Mouse (Mus musculus) heart, embryonic 14.5 days (tissue): ENCODE data around the gene Atp6v1fnb. TPM values are rescaled to one million over a fixed set of nuclear protein-coding genes. Genes with fewer than 3 reads are reported as not detected.

Source experiments
- ATAC-seq: fragments of 200-750 bp; cut with Nextera tagmentation; 2 replicates; pipeline ENCODE4 v1.8.0; 2017; ENCODE audit warnings: low read depth, moderate TSS enrichment; ENCODE audit not compliant: insufficient number of reproducible peaks, insufficient read depth, low FRiP score
- H3K27ac ChIP-seq, 2 experiments: fragments of 200-500 bp in 1 of 2; fragments of 300-500 bp in 1 of 2; sonication (generic) in 1 of 2; replicated peaks in 1 of 2; 2 replicates each; pipeline ENCODE4 v1.5.1; 2012 to 2014; ENCODE audit warnings: low read depth in 2 of 2, low read length in 2 of 2, control low read depth in 1 of 2, mild to moderate bottlenecking in 1 of 2, mixed read lengths in 1 of 2; ENCODE audit not compliant: control insufficient read depth in 1 of 2, insufficient read depth in 1 of 2
- H3K27me3 ChIP-seq: fragments of 300-500 bp; sonication (generic); 2 replicates; pipeline ENCODE4 v1.6.1; 2014; ENCODE audit warnings: mild to moderate bottlenecking, low read length, control low read depth; ENCODE audit not compliant: control insufficient read depth, insufficient read depth
- H3K36me3 ChIP-seq: fragments of 300-500 bp; sonication (generic); 2 replicates; pipeline ENCODE4 v1.6.1; 2014; ENCODE audit warnings: mild to moderate bottlenecking, control low read depth, low read length, mixed read lengths; ENCODE audit not compliant: control insufficient read depth, insufficient read depth
- H3K4me1 ChIP-seq, 2 experiments: fragments of 200-500 bp in 1 of 2; fragments of 300-500 bp in 1 of 2; sonication (generic) in 1 of 2; 2 replicates each; pipeline ENCODE4 v1.6.1; 2012 to 2014; ENCODE audit warnings: low read length in 2 of 2, control low read depth in 1 of 2, mixed read lengths in 1 of 2; ENCODE audit not compliant: control insufficient read depth in 2 of 2, insufficient read depth in 2 of 2
- H3K4me2 ChIP-seq: fragments of 300-500 bp; sonication (generic); 2 replicates; pipeline ENCODE4 v1.6.1; 2014; ENCODE audit warnings: mild to moderate bottlenecking, low read length
- H3K4me3 ChIP-seq, 2 experiments: fragments of 200-500 bp in 1 of 2; fragments of 300-500 bp in 1 of 2; sonication (generic) in 1 of 2; 2 replicates each; pipeline ENCODE4 v1.5.1; 2012 to 2014; ENCODE audit warnings: low read length in 2 of 2, mild to moderate bottlenecking in 2 of 2, control low read depth in 1 of 2, low read depth in 1 of 2, moderate library complexity in 1 of 2; ENCODE audit not compliant: control insufficient read depth in 1 of 2, insufficient read depth in 1 of 2
- H3K9ac ChIP-seq: fragments of 300-500 bp; sonication (generic); 2 replicates; pipeline ENCODE4 v1.6.1; 2014; ENCODE audit warnings: mild to moderate bottlenecking, low read length
- H3K9me3 ChIP-seq: fragments of 300-500 bp; sonication (generic); 2 replicates; pipeline ENCODE4 v1.6.1; 2016; ENCODE audit warnings: low read length, control low read depth; ENCODE audit not compliant: control insufficient read depth
- WGBS: fragments of 180-500 bp; shearing (Covaris S2); extraction: QIAGEN DNeasy Blood & Tissue Kit; methylation state at CpG from one replicate; pipeline ENCODE4 v1.1.7; 2014; 5-methylcytosine and 5-hydroxymethylcytosine counted together
- polyA plus RNA-seq: library from polyadenylated mRNA; unstranded; fragments of >200 nt; fragmentation: Nextera tagmentation; extraction: Ambion mirVana; gene quantifications from 2 replicates; pipeline ENCODE4 v1.2.1, GENCODE M21; 2014

Atp6v1fnb gene
- polyA plus RNA-seq, 1 experiment from 2014 or later = not detected

DNA sequence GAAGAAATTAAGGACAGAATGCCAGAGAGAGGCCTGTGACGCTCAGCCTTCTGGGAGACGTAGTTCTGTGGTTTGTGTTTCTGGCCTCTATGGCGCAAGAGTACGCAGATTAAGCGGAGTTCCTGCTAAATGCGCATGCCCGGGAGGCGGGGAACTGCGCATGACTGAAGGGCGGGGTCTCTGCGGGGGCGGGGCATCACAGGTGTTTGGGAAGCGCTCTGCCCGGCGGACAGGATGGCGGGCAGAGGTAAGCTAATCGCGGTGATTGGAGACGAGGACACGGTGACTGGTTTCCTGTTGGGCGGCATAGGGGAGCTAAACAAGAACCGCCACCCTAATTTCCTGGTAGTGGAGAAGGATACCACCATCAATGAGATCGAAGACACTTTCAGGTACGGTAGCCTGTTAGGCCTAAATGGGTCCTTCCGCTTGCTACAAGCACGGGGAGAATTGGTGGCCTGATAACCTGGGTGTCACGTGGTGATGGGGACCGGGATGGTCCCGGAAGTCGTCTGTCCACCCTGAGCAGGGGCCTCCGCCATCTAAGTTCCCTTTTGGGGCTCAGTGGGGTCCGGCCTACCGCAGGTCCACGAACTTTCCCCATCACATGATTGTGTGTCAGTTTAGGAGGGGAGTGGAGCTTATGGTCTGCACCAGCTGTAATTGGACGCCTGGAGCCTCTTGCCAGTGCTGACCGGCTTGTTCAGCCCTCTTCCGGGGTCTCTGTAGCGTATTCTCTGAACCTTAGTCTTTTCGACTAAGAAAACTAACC lies 3.5 kb upstream of the Atp6v1fnb start, which contains the start of gene Atp6v1f:
TSS of gene Atp6v1f (plus strand) at position 136 of the 772 bp plus-strand sequence.
- ATAC-seq = peak; percentile 85
- Histone ChIP-seq H3K9ac (peak within 1 kb of the TSS; percentile 73), H3K9me3 (no peaks in the 10 kb centered on the region), H3K27me3 (no peaks in the 10 kb centered on the region), H3K4me3 (peak within 1 kb of the TSS; percentile 53 to 58), H3K27ac (peak within 1 kb of the TSS; percentile 20 to 36; a peak in 3 of 4 replicates), H3K36me3 (peaks cover 21% of the 10 kb centered on the region), H3K4me2 (peak within 1 kb of the TSS; percentile 87), H3K4me1 (peaks cover 2 to 4% of the 10 kb centered on the region in 2 experiments; a peak in 2 of 4 replicates)
- under 1% methylated on average over 39 of the region's 39 CpGs for WGBS

- peak overlapping the region in 1 of 2 experiments; percentile 53; a peak in 1 of 4 replicates for H3K4me3 ChIP-seq
- H3K4me2 ChIP-seq = peak overlapping the region; percentile 87
- no peaks in the 10 kb centered on the region for H3K27me3 ChIP-seq
- H3K4me1 ChIP-seq = peaks cover 3 to 4% of the 10 kb centered on the region in 2 experiments; a peak in 3 of 4 replicates
- H3K9me3 ChIP-seq = no peaks in the 10 kb centered on the region
- ATAC-seq = no peak
- H3K36me3 ChIP-seq = peaks cover 21% of the 10 kb centered on the region
- WGBS = 90% methylated on average over 3 of the region's 3 CpGs
- no peak overlapping the region for H3K9ac ChIP-seq
- H3K27ac ChIP-seq = no peak overlapping the region
Observed at GRCm38 (mm10) chr6:29468851-29469250, 2.4 kb upstream of the Atp6v1fnb start.

DNA sequence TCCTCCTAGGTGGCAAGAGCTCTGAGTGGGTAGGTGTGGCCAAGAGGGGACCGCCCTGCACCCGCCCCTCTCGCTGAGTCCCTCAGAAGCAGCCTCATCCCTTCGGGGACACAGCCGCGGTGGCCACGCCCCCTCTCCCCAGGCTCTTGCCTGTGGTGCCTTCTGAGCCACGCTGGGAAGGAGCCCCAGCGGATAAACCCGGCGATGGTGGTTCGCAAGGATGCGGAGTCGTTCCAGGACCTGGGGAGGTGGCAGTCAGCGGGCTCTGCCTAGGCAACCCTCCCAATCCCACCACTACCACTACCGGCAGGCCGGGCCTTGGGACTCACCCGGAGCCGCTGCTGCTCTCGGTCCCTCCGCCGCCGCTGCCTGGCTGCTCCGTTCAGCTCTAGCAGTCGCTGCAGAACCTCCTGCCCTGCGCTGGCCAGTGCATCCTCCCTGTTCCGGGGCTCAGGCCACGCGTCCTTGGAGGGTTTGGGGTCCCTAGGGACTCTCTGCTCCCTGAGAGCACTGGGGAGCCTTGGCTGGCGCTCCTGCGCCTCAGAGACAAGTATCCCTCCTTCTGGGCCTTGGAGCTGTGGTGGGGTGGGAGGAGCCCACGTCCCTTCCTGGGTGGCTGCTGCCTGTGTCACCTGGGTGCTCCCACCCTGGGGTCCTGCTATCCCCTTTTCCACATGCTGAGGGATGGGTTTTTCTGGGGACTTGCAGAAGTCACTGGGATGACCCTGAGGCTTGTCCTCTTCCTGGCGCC lies 2.9 kb downstream of the Atp6v1fnb start:
- Histone ChIP-seq H3K27me3 (no peaks in the 10 kb centered on the region), H3K9me3 (no peaks in the 10 kb centered on the region), H3K4me2 (peak overlapping the region; percentile 88), H3K9ac (peak overlapping the region; percentile 72), H3K4me3 (peak overlapping the region; percentile 45 to 50), H3K27ac (peak overlapping the region; percentile 4 to 48; a peak in 1 of 4 replicates), H3K36me3 (peaks cover 21% of the 10 kb centered on the region), H3K4me1 (peaks cover 7 to 9% of the 10 kb centered on the region in 2 experiments; a peak in 3 of 4 replicates)
- ATAC-seq = peak; percentile 89
- WGBS = 4% methylated on average over 33 of the region's 33 CpGs

- Histone ChIP-seq H3K9ac (no peak overlapping the region), H3K36me3 (peaks cover 19% of the 10 kb centered on the region), H3K9me3 (no peaks in the 10 kb centered on the region), H3K4me1 (peaks cover 7 to 9% of the 10 kb centered on the region in 2 experiments; a peak in 3 of 4 replicates), H3K27ac (0 out of 4 replicates have a peak overlapping the region, but pooled peaks of 1 of the 2 experiments have one; percentile 48), H3K27me3 (no peaks in the 10 kb centered on the region), H3K4me3 (no peak overlapping the region; a peak in 1 of 4 replicates), H3K4me2 (peak overlapping the region; percentile 88)
- ATAC-seq = no peak
- 57% methylated on average over 2 of the region's 2 CpGs for WGBS
Observed at GRCm38 (mm10) chr6:29474736-29475135, 3.5 kb downstream of the Atp6v1fnb start.

GRCm38 (mm10) chr6:29482691-29483090 lies 11.5 kb downstream of the Atp6v1fnb start:
- Histone ChIP-seq H3K9ac (no peak overlapping the region), H3K27ac (no peak overlapping the region), H3K4me2 (no peak overlapping the region), H3K4me1 (peaks cover 2 to 3% of the 10 kb centered on the region in 2 experiments; a peak in 2 of 4 replicates), H3K9me3 (no peaks in the 10 kb centered on the region), H3K27me3 (no peaks in the 10 kb centered on the region; the same call in 1 of the 2 replicates), H3K36me3 (no peaks in the 10 kb centered on the region), H3K4me3 (no peak overlapping the region)
- WGBS = 91% methylated on average over 13 of the region's 13 CpGs
- ATAC-seq = no peak

DNA sequence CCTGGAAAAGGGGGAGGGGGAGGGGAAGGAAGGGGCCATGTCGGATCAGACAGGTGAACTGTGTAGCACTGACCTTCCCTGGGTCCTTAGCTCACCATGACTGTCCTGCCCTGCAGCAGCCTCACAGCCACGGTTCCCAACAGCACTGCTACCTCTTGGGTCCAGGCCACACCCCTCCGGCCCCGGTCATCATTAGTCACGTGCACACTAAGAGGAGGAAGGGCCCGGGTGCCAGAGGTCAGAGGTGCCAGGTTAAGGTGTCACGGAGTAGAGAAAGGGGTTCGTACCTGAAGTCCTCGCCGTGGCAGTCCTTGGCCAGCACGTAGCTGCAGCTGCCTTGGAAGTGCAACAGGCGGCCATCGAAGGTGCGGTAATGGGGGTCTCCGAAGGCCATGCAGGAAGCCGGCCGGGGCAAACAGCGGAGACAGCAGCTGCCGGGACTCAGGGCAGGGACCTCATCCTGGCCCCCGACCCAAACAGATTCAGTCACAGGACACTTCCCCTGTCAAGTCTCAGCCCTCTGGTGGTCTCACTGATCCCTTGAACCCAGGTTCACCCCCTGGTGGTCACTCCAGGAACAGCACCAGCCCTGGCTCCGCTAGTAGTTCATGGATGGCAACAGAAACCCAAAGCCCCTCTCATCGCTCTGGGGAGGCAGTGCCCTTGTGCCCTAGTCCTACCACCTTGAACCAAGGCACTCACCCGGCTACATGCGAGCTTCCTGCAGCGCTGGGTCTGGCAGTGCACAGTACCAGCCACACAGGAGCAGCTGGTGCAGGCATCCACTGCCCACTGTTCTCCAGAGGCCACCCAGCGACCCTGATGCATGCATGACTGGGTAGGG lies 13.7 kb downstream of the Atp6v1fnb start:
- no peaks in the 10 kb centered on the region for H3K36me3 ChIP-seq
- peaks cover 2 to 3% of the 10 kb centered on the region in 2 experiments; a peak in 2 of 4 replicates for H3K4me1 ChIP-seq
- 7% methylated on average over 26 of the region's 26 CpGs for WGBS
- peak; percentile 68 for ATAC-seq
- H3K27ac ChIP-seq = no peak overlapping the region
- H3K27me3 ChIP-seq = no peaks in the 10 kb centered on the region; the same call in 1 of the 2 replicates
- peak overlapping the region; percentile 47 to 48 for H3K4me3 ChIP-seq
- H3K9ac ChIP-seq = peak overlapping the region; percentile 62
- no peaks in the 10 kb centered on the region for H3K9me3 ChIP-seq
- H3K4me2 ChIP-seq = peak overlapping the region; percentile 90

GRCm38 (mm10) chr6:29485951-29486350 lies 14.7 kb downstream of the Atp6v1fnb start:
- H3K27me3 ChIP-seq = no peaks in the 10 kb centered on the region; the same call in 1 of the 2 replicates

More at GRCm38 (mm10) chr6:29485951-29486350, 14.7 kb downstream of the Atp6v1fnb start:
- H3K27ac ChIP-seq = no peak overlapping the region
- no peak overlapping the region for H3K4me3 ChIP-seq
- 52% methylated on average over 2 of the region's 2 CpGs for WGBS
- no peaks in the 10 kb centered on the region for H3K9me3 ChIP-seq
- H3K36me3 ChIP-seq = no peaks in the 10 kb centered on the region
- no peak overlapping the region for H3K4me2 ChIP-seq
- no peak for ATAC-seq
- peaks cover 2 to 3% of the 10 kb centered on the region in 2 experiments; a peak in 2 of 4 replicates for H3K4me1 ChIP-seq
- no peak overlapping the region for H3K9ac ChIP-seq
